Mouse (Mus musculus) liver, embryonic 14.5 days (tissue): ENCODE measurements around the gene Slc47a2. TPM values are rescaled to one million over a fixed set of nuclear protein-coding genes. Genes with fewer than 3 reads are reported as not detected.

ENCODE experiments used
- ATAC-seq: fragments of 200-750 bp; cut with Nextera tagmentation; 2 replicates; pipeline ENCODE4 v1.8.0; 2017; ENCODE audit warnings: moderate number of reproducible peaks, mild to moderate bottlenecking, moderate library complexity; ENCODE audit not compliant: insufficient read depth
- DNase-seq, 3 experiments: peaks; one replicate each; pipeline ENCODE4 v3.0.0-alpha.2; 2012 to 2013; ENCODE audit warnings: low read depth in 3 of 3, low spot score in 3 of 3
- H3K27ac ChIP-seq: fragments of 300-500 bp; sonication (generic); 2 replicates; pipeline ENCODE4 v1.5.1; 2014; ENCODE audit warnings: moderate library complexity, mild to moderate bottlenecking, control low read depth, inconsistent platforms
- H3K27me3 ChIP-seq: fragments of 300-500 bp; sonication (generic); 2 replicates; pipeline ENCODE4 v1.6.1; 2014; ENCODE audit warnings: mild to moderate bottlenecking, low read length, moderate library complexity; ENCODE audit not compliant: control insufficient read depth, insufficient read depth
- H3K36me3 ChIP-seq: fragments of 300-500 bp; sonication (generic); replicated peaks from 2 replicates; pipeline ENCODE4 v1.6.1; 2014; ENCODE audit warnings: low read depth; ENCODE audit not compliant: control insufficient read depth, insufficient read depth
- H3K4me1 ChIP-seq, 2 experiments: fragments of 200-500 bp in 1 of 2; fragments of 300-500 bp in 1 of 2; sonication (generic) in 1 of 2; replicated peaks; 2 replicates each; pipeline ENCODE4 v1.6.1; 2012 to 2014; ENCODE audit warnings: antibody characterized with exemption in 1 of 2, inconsistent platforms in 1 of 2, low read length in 1 of 2; ENCODE audit not compliant: control insufficient read depth in 2 of 2, insufficient read depth in 2 of 2
- H3K4me2 ChIP-seq: fragments of 300-500 bp; sonication (generic); 2 replicates; pipeline ENCODE4 v1.6.1; 2014; ENCODE audit warnings: low read depth, mild to moderate bottlenecking, control low read depth, moderate library complexity
- H3K4me3 ChIP-seq, 2 experiments: fragments of 200-500 bp in 1 of 2; fragments of 300-500 bp in 1 of 2; sonication (generic) in 1 of 2; 2 replicates each; pipeline ENCODE4 v1.5.1; 2012 to 2014; ENCODE audit warnings: low read depth in 2 of 2, low read length in 2 of 2, mild to moderate bottlenecking in 2 of 2, control low read depth in 1 of 2, inconsistent platforms in 1 of 2, moderate library complexity in 1 of 2; ENCODE audit not compliant: insufficient read depth in 1 of 2
- H3K9ac ChIP-seq: fragments of 300-500 bp; sonication (generic); replicated peaks from 2 replicates; pipeline ENCODE4 v1.6.1; 2014; ENCODE audit warnings: mild to moderate bottlenecking, control low read depth, moderate library complexity
- H3K9me3 ChIP-seq: fragments of 300-500 bp; sonication (generic); 2 replicates; pipeline ENCODE4 v1.6.1; 2016; ENCODE audit warnings: low read length, mixed read lengths; ENCODE audit not compliant: control insufficient read depth
- CTCF ChIP-seq: IDR thresholded peaks from 2 replicates; pipeline ENCODE4 v1.5.1; 2016; ENCODE audit warnings: antibody characterized with exemption, low read depth, control low read depth
- EP300 ChIP-seq: IDR thresholded peaks from 2 replicates; pipeline ENCODE4 v1.6.1; 2016; ENCODE audit warnings: antibody characterized with exemption, low read depth
- WGBS: fragments of 180-500 bp; shearing (Covaris S2); extraction: QIAGEN DNeasy Blood & Tissue Kit; methylation state at CpG from one replicate; pipeline ENCODE4 v1.1.7; 2014; ENCODE audit not compliant: insufficient replicate concordance; 5-methylcytosine and 5-hydroxymethylcytosine counted together
- polyA plus RNA-seq, 2 experiments: library from polyadenylated mRNA; depleted of rRNA in 1 of 2; stranded (reverse) in 1 of 2; unstranded in 1 of 2; fragments of >200 nt; fragmentation: Nextera tagmentation in 1 of 2; extraction: Ambion mirVana in 1 of 2; gene quantifications; 2 replicates each; pipeline versions ENCODE4 v1.2.1 to v1.2.3; 2012 to 2014

The Slc47a2 gene
- polyA plus RNA-seq, 2 experiments: 0.10 to 0.21 TPM

- ATAC-seq (no peak), DNase-seq (no peak)
- 86% methylated on average over 14 of the region's 14 CpGs for WGBS
- no peak overlapping the region for H3K27ac ChIP-seq
- H3K27me3 ChIP-seq: no peaks in the 10 kb centered on the region
- no peaks in the 10 kb centered on the region for H3K9me3 ChIP-seq
- peaks cover 3% of the 10 kb centered on the region; the same call in 1 of the 2 replicates for H3K36me3 ChIP-seq
- peaks cover 2 to 4% of the 10 kb centered on the region in 2 experiments for H3K4me1 ChIP-seq
- H3K4me3 ChIP-seq: no peak overlapping the region
- H3K4me2 ChIP-seq: no peak overlapping the region
- TF ChIP-seq EP300 (no peak), CTCF (no peak)
- no peak overlapping the region for H3K9ac ChIP-seq
Measured at GRCm38 (mm10) chr11:61262516-61262915, 80.1 kb downstream of the Slc47a2 start.

DNA sequence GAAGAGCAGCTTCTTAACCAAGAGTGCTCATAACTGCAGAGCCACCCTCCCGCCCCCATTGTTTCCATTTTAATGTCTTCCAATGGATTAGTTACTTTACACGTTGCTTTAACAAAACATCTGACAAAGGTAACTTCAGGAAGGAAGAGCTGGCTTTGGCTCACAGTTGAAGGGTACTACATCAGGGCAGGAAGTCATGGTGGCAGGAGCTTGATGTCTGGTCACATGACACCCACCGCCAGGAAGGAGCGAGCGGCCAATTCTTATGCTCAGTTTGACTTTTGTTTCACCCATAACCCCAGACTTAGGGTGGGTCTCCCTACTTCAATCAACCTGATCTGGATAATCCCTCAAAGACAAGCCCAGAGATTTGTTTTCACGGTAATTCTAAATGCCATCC is 83.6 kb downstream of the Slc47a2 start:
- Histone ChIP-seq H3K9me3 (no peaks in the 10 kb centered on the region), H3K27ac (no peak overlapping the region), H3K4me3 (no peak overlapping the region), H3K36me3 (peaks cover 5% of the 10 kb centered on the region; the same call in 1 of the 2 replicates), H3K4me1 (no peaks in the 10 kb centered on the region; a peak in 1 of 4 replicates), H3K4me2 (no peak overlapping the region), H3K9ac (no peak overlapping the region), H3K27me3 (no peaks in the 10 kb centered on the region)
- ATAC-seq (no peak), DNase-seq (no peak)
- 86% methylated on average over 6 of the region's 6 CpGs for WGBS
- TF ChIP-seq EP300: no peak
- no peak for TF ChIP-seq CTCF

GRCm38 (mm10) chr11:61252807-61253206 is 89.9 kb downstream of the Slc47a2 start:
- Histone ChIP-seq H3K27ac (no peak overlapping the region), H3K9me3 (no peaks in the 10 kb centered on the region), H3K9ac (no peak overlapping the region), H3K27me3 (no peaks in the 10 kb centered on the region), H3K4me2 (no peak overlapping the region), H3K4me1 (no peaks in the 10 kb centered on the region), H3K36me3 (0 out of 2 replicates have a peak, but pooled peaks cover 2% of the 10 kb centered on the region), H3K4me3 (no peak overlapping the region)
- no peak for TF ChIP-seq EP300
- TF ChIP-seq CTCF: no peak
- no peak for ATAC-seq
- WGBS: 78% methylated on average over 12 of the region's 12 CpGs
- no peak for DNase-seq

DNA sequence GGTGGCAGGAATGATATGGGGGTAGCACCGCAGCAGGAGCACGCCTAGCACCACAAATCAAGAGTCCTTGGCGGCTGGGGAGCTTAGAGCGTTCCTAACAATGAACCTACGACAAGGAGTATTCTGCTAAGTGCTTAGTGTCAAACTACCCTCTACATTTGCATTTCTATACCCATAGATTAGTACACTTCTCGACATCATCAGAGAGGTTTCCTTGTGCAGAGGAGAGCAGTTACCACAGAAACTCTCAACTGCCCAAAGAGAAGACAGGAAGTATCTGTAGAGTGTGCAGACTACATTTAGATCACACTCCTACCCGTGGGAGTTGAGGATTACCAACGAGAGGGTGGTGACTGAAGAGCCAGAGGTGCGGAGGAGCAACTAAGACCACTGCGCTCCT is 90.9 kb downstream of the Slc47a2 start:
- Histone ChIP-seq H3K4me2 (no peak overlapping the region), H3K4me1 (no peaks in the 10 kb centered on the region), H3K27me3 (no peaks in the 10 kb centered on the region), H3K9ac (no peak overlapping the region), H3K36me3 (0 out of 2 replicates have a peak, but pooled peaks cover 2% of the 10 kb centered on the region), H3K27ac (no peak overlapping the region), H3K9me3 (no peaks in the 10 kb centered on the region), H3K4me3 (no peak overlapping the region)
- DNase-seq: no peak
- 68% methylated on average over 10 of the region's 10 CpGs for WGBS
- TF ChIP-seq EP300: no peak
- TF ChIP-seq CTCF: no peak
- ATAC-seq: no peak

Other genes with a start within 250 kb of the Slc47a2 start
- 2.7 and 3.9 TPM in 2 replicates for gene Tnfrsf13b, start 216.1 kb downstream of the Slc47a2 start, polyA plus RNA-seq (2012; rRNA removed)
- gene Tnfrsf13b, start 216.1 kb downstream of the Slc47a2 start, polyA plus RNA-seq (2014; fragmentation: Nextera tagmentation; extraction: Ambion mirVana): 3.0 and 3.7 TPM in 2 replicates
- gene Usp22, start 167.8 kb downstream of the Slc47a2 start, polyA plus RNA-seq (2012; rRNA removed): 7.4 and 8.2 TPM in 2 replicates
- gene Usp22, start 167.8 kb downstream of the Slc47a2 start, polyA plus RNA-seq (2014; fragmentation: Nextera tagmentation; extraction: Ambion mirVana): 12.8 and 13.6 TPM in 2 replicates
- gene Aldh3a1, start 135.3 kb downstream of the Slc47a2 start, polyA plus RNA-seq (2012; rRNA removed): 0.02 TPM in 1 of 2 replicates, not detected in the other
- gene Aldh3a1, start 135.3 kb downstream of the Slc47a2 start, polyA plus RNA-seq (2014; fragmentation: Nextera tagmentation; extraction: Ambion mirVana): 0.09 and 0.25 TPM in 2 replicates
- 19.0 and 22.9 TPM in 2 replicates for gene Aldh3a2, start 75.4 kb downstream of the Slc47a2 start, polyA plus RNA-seq (2012; rRNA removed)
- gene Aldh3a2, start 75.4 kb downstream of the Slc47a2 start, polyA plus RNA-seq (2014; fragmentation: Nextera tagmentation; extraction: Ambion mirVana): 28.0 and 30.2 TPM in 2 replicates
- 5.8 and 6.2 TPM in 2 replicates for gene Slc47a1, start 35.5 kb upstream of the Slc47a2 start, polyA plus RNA-seq (2012; rRNA removed)
- gene Slc47a1, start 35.5 kb upstream of the Slc47a2 start, polyA plus RNA-seq (2014; fragmentation: Nextera tagmentation; extraction: Ambion mirVana): 7.5 and 8.6 TPM in 2 replicates
- gene Rnf112, start 111.3 kb upstream of the Slc47a2 start, polyA plus RNA-seq (2012; rRNA removed): 0.04 and 0.17 TPM in 2 replicates
- gene Rnf112, start 111.3 kb upstream of the Slc47a2 start, polyA plus RNA-seq (2014; fragmentation: Nextera tagmentation; extraction: Ambion mirVana): not detected in 2 replicates
- gene Mfap4, start 142.6 kb upstream of the Slc47a2 start, polyA plus RNA-seq (2012; rRNA removed): 4.6 and 6.1 TPM in 2 replicates
- gene Mfap4, start 142.6 kb upstream of the Slc47a2 start, polyA plus RNA-seq (2014; fragmentation: Nextera tagmentation; extraction: Ambion mirVana): 4.3 and 4.9 TPM in 2 replicates
- gene Mapk7, start 151.5 kb upstream of the Slc47a2 start, polyA plus RNA-seq (2012; rRNA removed): 6.4 and 6.9 TPM in 2 replicates
- 4.8 TPM in 2 replicates for gene Mapk7, start 151.5 kb upstream of the Slc47a2 start, polyA plus RNA-seq (2014; fragmentation: Nextera tagmentation; extraction: Ambion mirVana)
- 2.2 and 3.0 TPM in 2 replicates for gene B9d1, start 162.3 kb upstream of the Slc47a2 start, polyA plus RNA-seq (2012; rRNA removed)
- 1.8 and 2.3 TPM in 2 replicates for gene B9d1, start 162.3 kb upstream of the Slc47a2 start, polyA plus RNA-seq (2014; fragmentation: Nextera tagmentation; extraction: Ambion mirVana)
- 1.7 and 1.9 TPM in 2 replicates for gene Epn2, start 236.8 kb upstream of the Slc47a2 start, polyA plus RNA-seq (2012; rRNA removed)
- 1.3 and 1.7 TPM in 2 replicates for gene Epn2, start 236.8 kb upstream of the Slc47a2 start, polyA plus RNA-seq (2014; fragmentation: Nextera tagmentation; extraction: Ambion mirVana)